Mouse (Mus musculus): Measurements from ENCODE around the gene Prpf3. TPM values are rescaled to one million over a fixed set of nuclear protein-coding genes. Genes with fewer than 3 reads are reported as not detected.
"Not testable (repeated sequence)": the region's sequence is repeated elsewhere in the genome, so short reads cannot be mapped to it uniquely, and the experiment has no call there.

Gene Prpf3
- total and polyA plus RNA-seq, 2 experiments from 2014 or later = 9.3 to 26.9 TPM

- no peaks in the 10 kb centered on the region for H3K9me3 ChIP-seq (ENCODE audit: low read length)
- H3K4me1 ChIP-seq (ENCODE audit: insufficient read depth, low read length) = peaks cover 8% of the 10 kb centered on the region; the same call in 1 of the 2 replicates
- whole genome bisulfite sequencing = 68% methylated on average over 9 of the region's 9 CpGs
- no peak for DNase-seq (ENCODE audit: low spot score)
- ATAC-seq (ENCODE audit: low FRiP score) = no peak
- no peak overlapping the region for H3K9ac ChIP-seq (replicated peaks; ENCODE audit: low read length, poor library complexity, severe bottlenecking)
- H3K36me3 ChIP-seq (ENCODE audit: insufficient read depth, low read length) = no peaks in the 10 kb centered on the region
- H3K27me3 ChIP-seq (ENCODE audit: insufficient read depth, low read length) = peaks cover 19% of the 10 kb centered on the region
- no peak for TF ChIP-seq CTCF (IDR thresholded peaks at IDR 0.05)
- H3K27ac ChIP-seq (ENCODE audit: low read depth, low read length) = no peak overlapping the region
- H3K4me2 ChIP-seq (ENCODE audit: low read depth, low read length, poor library complexity, severe bottlenecking) = no peak overlapping the region
- H3K4me3 ChIP-seq (ENCODE audit: low read depth, low read length) = no peak overlapping the region
Observed at GRCm38 (mm10) chr3:95901616-95902372, 46.1 kb upstream of the Prpf3 start.

GRCm38 (mm10) chr3:95899800-95900524 is 44.3 kb upstream of the Prpf3 start:
- Histone ChIP-seq H3K27me3 (ENCODE audit: insufficient read depth, low read length) (peaks cover 12% of the 10 kb centered on the region), H3K4me2 (ENCODE audit: low read depth, low read length, poor library complexity, severe bottlenecking) (no peak overlapping the region), H3K36me3 (ENCODE audit: insufficient read depth, low read length) (no peaks in the 10 kb centered on the region), H3K4me3 (ENCODE audit: low read depth, low read length) (no peak overlapping the region), H3K27ac (ENCODE audit: low read depth, low read length) (no peak overlapping the region), H3K9ac (replicated peaks; ENCODE audit: low read length, poor library complexity, severe bottlenecking) (no peak overlapping the region), H3K4me1 (ENCODE audit: insufficient read depth, low read length) (peaks cover 8% of the 10 kb centered on the region; the same call in 1 of the 2 replicates), H3K9me3 (ENCODE audit: low read length) (no peaks in the 10 kb centered on the region)
- WGBS = 78% methylated on average over 13 of the region's 13 CpGs
- ATAC-seq (ENCODE audit: low FRiP score) = no peak
- no peak for TF ChIP-seq CTCF (IDR thresholded peaks at IDR 0.05)
- DNase-seq (ENCODE audit: low spot score) = no peak

GRCm38 (mm10) chr3:95895501-95895900 is 39.8 kb upstream of the Prpf3 start:
- not testable (repeated sequence) for H3K4me3 ChIP-seq (ENCODE audit: low read depth, low read length); ATAC-seq (ENCODE audit: low FRiP score); H3K4me1 ChIP-seq (ENCODE audit: insufficient read depth, low read length); H3K4me2 ChIP-seq (ENCODE audit: low read depth, low read length, poor library complexity, severe bottlenecking); H3K9ac ChIP-seq (replicated peaks; ENCODE audit: low read length, poor library complexity, severe bottlenecking); H3K9me3 ChIP-seq (ENCODE audit: low read length); DNase-seq (ENCODE audit: low spot score); H3K27me3 ChIP-seq (ENCODE audit: insufficient read depth, low read length); H3K36me3 ChIP-seq (ENCODE audit: insufficient read depth, low read length); H3K27ac ChIP-seq (ENCODE audit: low read depth, low read length)
- 92% methylated on average over 7 of the region's 7 CpGs for WGBS

DNA sequence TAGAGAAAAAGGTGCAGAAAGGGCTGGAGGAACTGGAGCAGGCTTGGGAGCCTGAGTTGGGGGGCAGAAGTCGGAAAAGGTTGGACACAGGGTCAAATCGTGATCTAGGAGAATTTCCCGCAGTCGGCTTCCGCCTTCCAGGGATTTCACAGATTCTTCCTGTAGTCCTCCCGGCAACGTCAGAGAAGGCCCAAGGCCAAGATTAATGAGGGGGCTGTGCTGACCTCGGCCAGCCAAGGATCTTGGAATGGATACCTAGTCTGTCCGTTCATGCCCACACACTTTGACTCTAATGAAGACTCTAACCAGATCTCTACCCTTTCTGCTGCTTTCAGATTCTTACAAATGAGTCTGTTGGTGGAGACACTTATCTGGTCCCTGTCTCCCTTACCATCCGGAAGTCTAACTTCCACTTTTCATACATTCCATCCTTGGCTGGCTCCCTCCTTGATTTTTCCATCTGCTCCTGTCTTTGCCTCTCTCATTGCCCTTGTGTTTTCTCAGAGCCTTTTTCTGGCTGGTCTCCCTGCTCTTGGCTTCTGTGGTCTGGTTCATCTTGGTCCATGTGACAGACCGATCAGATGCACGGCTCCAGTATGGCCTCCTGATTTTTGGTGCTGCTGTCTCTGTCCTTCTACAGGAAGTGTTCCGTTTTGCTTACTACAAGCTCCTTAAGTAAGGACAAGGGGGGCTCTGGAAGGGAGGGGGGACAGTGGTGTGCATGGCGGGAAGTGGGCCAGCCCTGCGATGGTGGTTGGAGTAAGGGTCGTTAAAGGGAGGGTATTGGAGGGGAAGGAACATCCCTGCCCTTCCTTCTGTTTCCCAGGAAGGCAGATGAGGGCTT is 38.9 kb upstream of the Prpf3 start:
- Histone ChIP-seq H3K27me3 (ENCODE audit: insufficient read depth, low read length) (no peaks in the 10 kb centered on the region), H3K9me3 (ENCODE audit: low read length) (no peaks in the 10 kb centered on the region), H3K4me3 (ENCODE audit: low read depth, low read length) (peak overlapping the region; percentile 63), H3K27ac (ENCODE audit: low read depth, low read length) (peak overlapping the region; percentile 55), H3K9ac (replicated peaks; ENCODE audit: low read length, poor library complexity, severe bottlenecking) (peak overlapping the region; percentile 79), H3K4me2 (ENCODE audit: low read depth, low read length, poor library complexity, severe bottlenecking) (peak overlapping the region; percentile 68), H3K4me1 (ENCODE audit: insufficient read depth, low read length) (0 out of 2 replicates have a peak, but pooled peaks cover 4% of the 10 kb centered on the region), H3K36me3 (ENCODE audit: insufficient read depth, low read length) (no peaks in the 10 kb centered on the region)
- 16% methylated on average over 15 of the region's 16 CpGs for whole genome bisulfite sequencing
- DNase-seq (ENCODE audit: low spot score) = peak; percentile 61
- ATAC-seq (ENCODE audit: low FRiP score) = peak; percentile 47; the same call in 1 of the 2 replicates
- TF ChIP-seq CTCF (IDR thresholded peaks at IDR 0.05) = no peak

DNA sequence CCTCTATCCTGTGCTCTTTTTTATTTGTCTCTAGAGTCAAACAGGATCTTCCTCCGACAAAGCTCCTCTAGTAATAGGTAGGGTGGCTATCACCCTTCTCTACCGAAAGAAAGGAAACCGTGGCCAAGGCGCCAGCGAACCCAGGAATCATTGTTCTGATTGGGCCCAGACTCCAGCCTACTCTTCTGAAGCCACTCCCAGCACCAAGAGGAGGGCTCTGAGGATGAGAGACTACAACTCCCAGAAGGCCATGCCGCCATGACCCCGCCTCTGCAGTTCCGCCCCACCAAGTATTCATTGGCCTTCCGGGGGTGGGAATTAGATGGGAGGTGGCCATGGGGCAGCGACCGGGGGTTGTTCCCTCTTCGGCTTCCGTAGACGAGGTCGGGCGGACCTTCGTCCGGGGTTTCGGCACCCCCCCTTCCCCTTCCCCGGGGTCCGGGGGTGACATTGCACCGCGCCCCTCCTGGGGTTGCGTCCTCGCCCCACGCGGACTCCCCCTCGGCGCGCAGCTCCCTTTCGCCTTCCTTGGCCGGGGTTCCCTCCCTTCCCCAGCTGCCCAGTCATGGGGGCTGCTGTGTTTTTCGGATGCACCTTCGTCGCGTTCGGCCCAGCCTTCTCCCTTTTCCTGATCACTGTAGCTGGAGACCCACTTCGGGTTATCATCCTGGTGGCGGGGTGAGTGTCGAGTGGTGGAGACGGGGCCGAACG is 38.1 kb upstream of the Prpf3 start, which contains the start of gene Aph1a:
TSS of gene Aph1a (plus strand) at position 364 of the 711 bp plus-strand sequence.
- H3K27me3 ChIP-seq (ENCODE audit: insufficient read depth, low read length) = not testable (repeated sequence)
- WGBS = 1% methylated on average over 24 of the region's 43 CpGs

More for the DNA sequence above, 38.1 kb upstream of the Prpf3 start, which contains the start of gene Aph1a:
- peak within 1 kb of the TSS; percentile 68 for H3K4me2 ChIP-seq (ENCODE audit: low read depth, low read length, poor library complexity, severe bottlenecking)
- H3K4me1 ChIP-seq (ENCODE audit: insufficient read depth, low read length); H3K9me3 ChIP-seq (ENCODE audit: low read length); H3K36me3 ChIP-seq (ENCODE audit: insufficient read depth, low read length): not testable (repeated sequence)
- DNase-seq (ENCODE audit: low spot score) = peak; percentile 99
- peak within 1 kb of the TSS; percentile 63 for H3K4me3 ChIP-seq (ENCODE audit: low read depth, low read length)
- H3K27ac ChIP-seq (ENCODE audit: low read depth, low read length) = peak within 1 kb of the TSS; percentile 65
- peak within 1 kb of the TSS; percentile 79 for H3K9ac ChIP-seq (replicated peaks; ENCODE audit: low read length, poor library complexity, severe bottlenecking)
- ATAC-seq (ENCODE audit: low FRiP score) = peak; percentile 97

All from midbrain, postnatal 0 days (tissue).